Mouse (Mus musculus) intestine, embryonic 14.5 days (tissue): ENCODE measurements around the gene Fmn2. TPM values are rescaled to one million over a fixed set of nuclear protein-coding genes. Genes with fewer than 3 reads are reported as not detected.

Source experiments
- ATAC-seq: fragments of 200-750 bp; cut with Nextera tagmentation; replicated peaks from 2 replicates; pipeline ENCODE4 v1.8.0; 2017; ENCODE audit warnings: low read depth, moderate number of reproducible peaks, moderate TSS enrichment, moderate library complexity; ENCODE audit not compliant: low FRiP score, low TSS enrichment
- DNase-seq: peaks from one replicate; pipeline ENCODE4 v3.0.0-alpha.2; 2018; ENCODE audit warnings: low spot score
- H3K27ac ChIP-seq: fragments of 300-500 bp; sonication (generic); 2 replicates; pipeline ENCODE4 v1.5.1; 2014; ENCODE audit warnings: low read depth, mild to moderate bottlenecking, control low read depth
- H3K27me3 ChIP-seq: fragments of 300-500 bp; sonication (generic); replicated peaks from 2 replicates; pipeline ENCODE4 v1.6.1; 2014; ENCODE audit warnings: low read length, control low read depth; ENCODE audit not compliant: control insufficient read depth, insufficient read depth
- H3K36me3 ChIP-seq: fragments of 300-500 bp; sonication (generic); 2 replicates; pipeline ENCODE4 v1.6.1; 2014; ENCODE audit warnings: low read length, control low read depth; ENCODE audit not compliant: control insufficient read depth, insufficient read depth
- H3K4me1 ChIP-seq: fragments of 300-500 bp; sonication (generic); replicated peaks from 2 replicates; pipeline ENCODE4 v1.6.1; 2014; ENCODE audit warnings: low read length, control low read depth, mixed read lengths; ENCODE audit not compliant: control insufficient read depth, insufficient read depth
- H3K4me2 ChIP-seq: fragments of 300-500 bp; sonication (generic); 2 replicates; pipeline ENCODE4 v1.6.1; 2014; ENCODE audit warnings: low read length
- H3K4me3 ChIP-seq: fragments of 300-500 bp; sonication (generic); 2 replicates; pipeline ENCODE4 v1.5.1; 2014; ENCODE audit warnings: low read depth, low read length, control low read depth, mixed read lengths
- H3K9ac ChIP-seq: fragments of 300-500 bp; sonication (generic); 2 replicates; pipeline ENCODE4 v1.6.1; 2014; ENCODE audit warnings: mild to moderate bottlenecking, low read length
- H3K9me3 ChIP-seq: fragments of 300-500 bp; sonication (generic); 2 replicates; pipeline ENCODE4 v1.6.1; 2016; ENCODE audit warnings: low read length, control low read depth; ENCODE audit not compliant: control insufficient read depth
- WGBS: fragments of 180-500 bp; shearing (Covaris S2); extraction: QIAGEN DNeasy Blood & Tissue Kit; methylation state at CpG from one replicate; pipeline ENCODE4 v1.1.7; 2014; 5-methylcytosine and 5-hydroxymethylcytosine counted together
- polyA plus RNA-seq: library from polyadenylated mRNA; unstranded; fragments of >200 nt; fragmentation: Nextera tagmentation; extraction: Ambion mirVana; gene quantifications from 2 replicates; pipeline ENCODE4 v1.2.1, GENCODE M21; 2014

Gene Fmn2
- polyA plus RNA-seq, 1 experiment from 2014 or later, result 2.1 TPM

DNA sequence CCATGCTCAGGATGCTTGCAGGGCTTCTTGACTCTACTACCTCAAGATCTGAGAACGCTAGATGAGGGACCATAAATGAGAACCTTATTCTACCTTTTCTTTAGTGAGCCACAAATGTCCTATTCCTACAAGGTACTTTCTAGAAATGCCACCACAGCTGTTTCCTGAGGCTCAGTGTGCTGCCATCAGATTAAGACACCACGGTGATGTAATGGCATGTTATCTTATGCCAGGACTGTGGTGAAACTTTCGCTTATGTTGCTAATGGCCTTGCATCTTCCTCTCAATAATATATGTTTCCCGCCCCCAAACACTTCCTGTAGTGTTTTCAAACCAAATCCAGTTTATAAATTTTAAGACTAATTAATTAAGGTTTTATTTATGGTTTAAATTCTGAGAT is 154.9 kb downstream of the Fmn2 start:
- Histone ChIP-seq H3K27me3 (no peaks in the 10 kb centered on the region), H3K27ac (no peak overlapping the region), H3K9ac (no peak overlapping the region), H3K9me3 (no peaks in the 10 kb centered on the region), H3K4me1 (peaks cover 6% of the 10 kb centered on the region; the same call in 1 of the 2 replicates), H3K4me3 (no peak overlapping the region), H3K4me2 (no peak overlapping the region), H3K36me3 (no peaks in the 10 kb centered on the region)
- WGBS, result 92% methylated on average over 4 of the region's 4 CpGs
- DNase-seq, result no peak
- no peak for ATAC-seq

DNA sequence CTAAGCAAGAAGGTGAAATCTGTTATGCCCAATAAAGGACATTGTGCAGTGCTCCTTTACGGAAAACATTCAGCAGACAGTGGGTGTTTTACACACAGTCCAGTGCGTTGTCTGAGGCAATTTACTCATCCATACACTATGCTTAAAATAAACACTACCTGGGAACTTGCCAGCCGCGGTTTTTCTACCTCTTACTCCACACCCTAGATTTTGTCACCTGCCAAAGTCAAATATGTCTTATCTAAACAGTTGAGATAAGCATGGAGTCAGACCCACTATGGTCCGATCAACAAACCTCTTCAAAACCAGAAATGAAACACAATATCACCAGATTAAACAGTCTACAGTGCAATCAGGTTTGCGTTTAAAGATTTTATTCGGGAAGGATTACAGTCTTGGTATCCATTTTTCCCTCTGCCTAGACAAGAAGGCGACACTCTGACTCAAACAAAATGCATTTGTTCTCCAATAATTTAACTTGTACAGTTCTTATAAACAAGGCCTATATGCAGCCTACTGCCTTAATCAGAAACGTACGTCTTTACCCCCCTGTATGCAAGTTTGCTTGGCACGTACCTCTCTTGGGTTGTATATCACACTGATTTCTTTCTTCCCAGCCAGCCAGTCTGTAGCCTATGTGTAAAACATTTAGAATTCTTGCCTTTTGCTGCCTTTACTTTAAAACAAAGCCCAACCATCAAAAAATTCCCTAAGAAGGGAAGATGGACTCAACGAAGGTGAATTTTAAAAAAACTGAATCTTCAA is 158.0 kb downstream of the Fmn2 start:
- WGBS, result 33% methylated on average over 12 of the region's 12 CpGs
- Histone ChIP-seq H3K4me2 (no peak overlapping the region), H3K27me3 (no peaks in the 10 kb centered on the region), H3K36me3 (no peaks in the 10 kb centered on the region), H3K27ac (peak overlapping the region; percentile 69), H3K4me3 (no peak overlapping the region), H3K9ac (no peak overlapping the region), H3K9me3 (no peaks in the 10 kb centered on the region), H3K4me1 (peaks cover 3% of the 10 kb centered on the region; the same call in 1 of the 2 replicates)
- peak; percentile 66 for ATAC-seq
- DNase-seq, result no peak

DNA sequence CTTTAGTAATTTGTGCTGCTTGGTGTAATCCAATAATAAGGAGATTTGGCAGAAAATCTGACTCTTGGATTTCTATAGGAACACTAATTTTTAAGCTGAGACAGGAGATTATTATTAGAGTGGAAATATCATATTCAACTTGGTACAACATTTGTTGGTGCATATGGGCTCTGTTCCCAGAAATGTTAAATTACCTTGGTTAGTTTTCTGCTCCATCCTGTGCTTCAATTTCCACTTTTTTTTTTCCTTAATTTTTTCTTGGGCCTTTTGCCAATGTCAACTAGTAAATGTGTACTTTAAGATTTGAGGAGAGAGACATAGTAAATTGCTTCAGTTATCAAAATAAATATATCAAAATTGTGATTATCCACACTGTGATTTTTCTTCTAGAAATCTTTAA is 163.5 kb downstream of the Fmn2 start:
- no peak for DNase-seq
- no peak overlapping the region for H3K4me3 ChIP-seq

DNA sequence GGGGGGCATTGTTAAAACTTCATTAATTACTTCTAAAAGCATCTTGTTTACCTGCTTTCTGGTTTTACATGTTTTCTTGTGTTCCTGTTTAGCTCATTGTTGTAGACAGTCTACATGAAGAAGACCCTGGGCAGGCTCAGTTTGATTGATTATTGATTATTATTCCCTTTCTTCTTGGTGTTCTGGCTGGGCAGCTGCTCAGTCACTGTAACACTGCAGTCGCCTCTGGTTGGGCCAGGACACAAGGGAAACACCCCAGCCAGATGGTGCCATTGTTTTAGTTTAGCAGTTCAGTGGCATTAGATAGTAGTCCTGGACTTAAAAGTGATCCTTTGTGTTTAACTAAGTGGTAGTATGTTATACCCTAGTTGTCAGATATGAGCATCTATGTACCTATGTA is 167.5 kb downstream of the Fmn2 start:
- Histone ChIP-seq H3K27me3 (no peaks in the 10 kb centered on the region), H3K4me1 (no peaks in the 10 kb centered on the region), H3K27ac (no peak overlapping the region), H3K9me3 (no peaks in the 10 kb centered on the region), H3K9ac (no peak overlapping the region), H3K4me2 (no peak overlapping the region), H3K4me3 (no peak overlapping the region), H3K36me3 (no peaks in the 10 kb centered on the region)
- DNase-seq, result no peak
- ATAC-seq, result no peak
- 74% methylated on average over 1 of the region's 1 CpGs for WGBS

More for the DNA sequence above, 163.5 kb downstream of the Fmn2 start:
- H3K36me3 ChIP-seq, result no peaks in the 10 kb centered on the region
- no peak for ATAC-seq
- no peaks in the 10 kb centered on the region for H3K9me3 ChIP-seq
- no peak overlapping the region for H3K9ac ChIP-seq
- no peak overlapping the region for H3K27ac ChIP-seq
- no peaks in the 10 kb centered on the region; the same call in 1 of the 2 replicates for H3K4me1 ChIP-seq
- H3K27me3 ChIP-seq, result no peaks in the 10 kb centered on the region
- no peak overlapping the region for H3K4me2 ChIP-seq

DNA sequence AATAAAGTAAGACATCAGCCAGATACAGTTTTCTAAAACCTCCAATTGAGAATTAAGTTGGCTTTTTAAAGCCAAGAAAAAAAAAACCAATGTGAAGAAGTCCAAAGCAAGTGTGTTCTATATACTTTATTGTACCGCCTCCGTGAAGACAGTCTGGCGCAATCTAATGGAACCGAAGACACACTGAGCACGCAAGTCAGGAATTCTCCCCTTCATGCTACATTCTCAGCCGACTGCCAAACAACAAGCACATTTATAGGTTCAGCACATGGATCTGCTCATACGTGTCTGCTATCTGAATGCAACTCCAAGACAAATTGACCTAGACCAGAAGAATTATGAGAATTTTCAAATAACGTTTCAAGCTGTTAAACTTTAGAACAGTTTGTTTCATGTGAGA is 169.2 kb downstream of the Fmn2 start:
- H3K27ac ChIP-seq, result no peak overlapping the region
- no peaks in the 10 kb centered on the region for H3K4me1 ChIP-seq
- 70% methylated on average over 8 of the region's 8 CpGs for WGBS
- DNase-seq (no peak), ATAC-seq (no peak)
- no peaks in the 10 kb centered on the region for H3K9me3 ChIP-seq
- no peak overlapping the region for H3K4me3 ChIP-seq
- H3K27me3 ChIP-seq, result no peaks in the 10 kb centered on the region
- no peaks in the 10 kb centered on the region for H3K36me3 ChIP-seq
- no peak overlapping the region for H3K4me2 ChIP-seq
- no peak overlapping the region for H3K9ac ChIP-seq

DNA sequence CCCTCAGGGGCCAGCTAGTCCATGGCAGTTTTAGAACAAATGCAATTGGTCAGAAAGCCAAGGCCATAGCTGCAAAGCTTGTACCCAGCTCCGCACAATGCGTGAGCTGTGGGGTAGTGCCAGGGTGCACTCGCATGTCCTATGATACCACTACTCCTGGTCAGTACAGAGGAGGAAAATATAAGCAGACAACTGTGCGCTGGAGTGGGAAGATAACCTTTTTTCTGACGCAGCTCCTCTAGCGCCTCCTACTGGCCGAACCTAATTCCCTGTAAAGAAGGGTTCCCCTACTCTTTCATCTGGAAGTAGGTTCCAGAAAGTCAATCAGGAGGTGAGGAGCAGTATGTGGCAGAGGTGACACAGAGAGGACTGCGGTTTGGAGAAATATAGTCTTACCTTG is 173.0 kb downstream of the Fmn2 start:
- Histone ChIP-seq H3K4me2 (no peak overlapping the region), H3K36me3 (no peaks in the 10 kb centered on the region), H3K27ac (no peak overlapping the region), H3K9ac (no peak overlapping the region), H3K27me3 (no peaks in the 10 kb centered on the region), H3K4me1 (no peaks in the 10 kb centered on the region; the same call in none of the 2 replicates), H3K9me3 (no peaks in the 10 kb centered on the region), H3K4me3 (no peak overlapping the region)
- no peak; the same call in 1 of the 2 replicates for ATAC-seq
- no peak for DNase-seq
- 71% methylated on average over 8 of the region's 8 CpGs for WGBS

DNA sequence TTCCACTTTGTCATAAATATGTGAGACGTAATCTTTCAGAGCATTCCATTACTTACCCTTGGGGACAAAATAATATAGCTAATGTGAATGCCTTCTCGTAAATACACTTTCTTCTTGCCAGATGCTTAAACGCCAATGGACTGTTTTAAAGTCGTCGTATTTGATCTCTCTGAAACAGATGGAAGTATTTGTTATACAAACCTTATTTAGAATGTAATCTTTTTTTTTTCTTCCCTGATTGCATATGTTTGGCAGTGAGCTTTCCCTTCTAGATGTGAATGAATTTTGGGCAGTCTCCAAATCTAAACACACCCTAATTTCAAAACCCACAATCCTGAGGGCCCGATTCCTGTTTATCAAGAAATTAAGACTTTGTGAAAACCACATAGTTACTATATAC is 173.7 kb downstream of the Fmn2 start:
- no peak overlapping the region for H3K27ac ChIP-seq
- no peak overlapping the region for H3K9ac ChIP-seq
- DNase-seq (no peak), ATAC-seq (no peak)
- H3K36me3 ChIP-seq, result no peaks in the 10 kb centered on the region
- WGBS, result 59% methylated on average over 6 of the region's 6 CpGs
- no peak overlapping the region for H3K4me3 ChIP-seq
- no peaks in the 10 kb centered on the region; the same call in none of the 2 replicates for H3K4me1 ChIP-seq
- no peak overlapping the region for H3K4me2 ChIP-seq
- no peaks in the 10 kb centered on the region for H3K9me3 ChIP-seq
- H3K27me3 ChIP-seq, result no peaks in the 10 kb centered on the region

DNA sequence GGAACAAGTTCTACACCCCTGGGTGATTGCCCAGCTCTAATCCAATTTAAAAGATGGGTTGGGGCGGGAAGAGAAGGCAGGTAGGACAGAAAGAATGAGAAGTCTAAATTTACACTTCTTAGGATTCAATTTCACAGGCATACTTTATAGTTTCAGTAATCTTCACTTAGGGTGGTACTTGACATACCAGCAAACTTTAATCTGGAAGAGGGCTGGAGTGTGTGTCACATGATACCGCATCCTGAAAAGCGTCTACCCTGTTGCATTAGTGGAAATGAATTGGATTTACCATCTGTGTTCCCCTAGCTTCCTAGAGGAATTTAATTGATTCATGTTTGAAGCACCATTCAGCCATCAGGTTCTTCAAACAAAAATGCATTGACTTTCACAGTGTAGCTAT is 174.6 kb downstream of the Fmn2 start:
- H3K4me1 ChIP-seq, result no peaks in the 10 kb centered on the region; the same call in none of the 2 replicates
- H3K27ac ChIP-seq, result no peak overlapping the region
- H3K4me3 ChIP-seq, result no peak overlapping the region
- H3K9ac ChIP-seq, result no peak overlapping the region
- H3K4me2 ChIP-seq, result no peak overlapping the region
- H3K9me3 ChIP-seq, result no peaks in the 10 kb centered on the region
- no peaks in the 10 kb centered on the region for H3K36me3 ChIP-seq
- WGBS, result 81% methylated on average over 3 of the region's 3 CpGs
- no peak for DNase-seq
- no peaks in the 10 kb centered on the region for H3K27me3 ChIP-seq
- ATAC-seq, result no peak

DNA sequence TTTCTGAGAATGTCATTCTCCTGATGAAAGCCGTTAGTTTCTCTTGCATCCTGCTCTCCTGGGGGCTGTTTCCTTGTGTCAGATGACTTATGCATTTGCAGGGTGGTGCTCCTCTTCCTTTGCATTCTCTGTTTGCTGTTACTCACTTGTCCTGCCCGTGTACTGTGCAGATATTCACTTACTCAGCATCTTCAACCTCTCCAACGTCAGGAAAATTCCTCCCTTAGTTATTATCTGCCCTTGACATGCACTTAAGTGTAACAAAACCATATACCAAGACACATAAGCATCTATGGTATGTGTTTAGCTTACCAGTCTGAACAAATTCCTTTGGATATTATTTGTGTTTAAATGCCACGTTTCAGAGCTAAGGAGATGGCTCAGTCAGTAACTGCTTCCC is 175.6 kb downstream of the Fmn2 start:
- WGBS, result 24% methylated on average over 4 of the region's 4 CpGs
- Histone ChIP-seq H3K4me3 (no peak overlapping the region), H3K27me3 (no peaks in the 10 kb centered on the region), H3K4me2 (no peak overlapping the region), H3K9me3 (no peaks in the 10 kb centered on the region), H3K4me1 (no peaks in the 10 kb centered on the region; the same call in none of the 2 replicates), H3K27ac (no peak overlapping the region), H3K9ac (no peak overlapping the region), H3K36me3 (no peaks in the 10 kb centered on the region)
- DNase-seq (no peak), ATAC-seq (no peak)
